Mouse (Mus musculus) lung, postnatal 14 days (tissue): ENCODE measurements around the gene Flt1.
"Not testable (repeated sequence)": the region's sequence is repeated elsewhere in the genome, so short reads cannot be mapped to it uniquely, and the experiment has no call there.

ENCODE experiments used
- DNase-seq: peaks from one replicate; pipeline ENCODE4 v3.0.0; 2021

The Flt1 gene

DNA sequence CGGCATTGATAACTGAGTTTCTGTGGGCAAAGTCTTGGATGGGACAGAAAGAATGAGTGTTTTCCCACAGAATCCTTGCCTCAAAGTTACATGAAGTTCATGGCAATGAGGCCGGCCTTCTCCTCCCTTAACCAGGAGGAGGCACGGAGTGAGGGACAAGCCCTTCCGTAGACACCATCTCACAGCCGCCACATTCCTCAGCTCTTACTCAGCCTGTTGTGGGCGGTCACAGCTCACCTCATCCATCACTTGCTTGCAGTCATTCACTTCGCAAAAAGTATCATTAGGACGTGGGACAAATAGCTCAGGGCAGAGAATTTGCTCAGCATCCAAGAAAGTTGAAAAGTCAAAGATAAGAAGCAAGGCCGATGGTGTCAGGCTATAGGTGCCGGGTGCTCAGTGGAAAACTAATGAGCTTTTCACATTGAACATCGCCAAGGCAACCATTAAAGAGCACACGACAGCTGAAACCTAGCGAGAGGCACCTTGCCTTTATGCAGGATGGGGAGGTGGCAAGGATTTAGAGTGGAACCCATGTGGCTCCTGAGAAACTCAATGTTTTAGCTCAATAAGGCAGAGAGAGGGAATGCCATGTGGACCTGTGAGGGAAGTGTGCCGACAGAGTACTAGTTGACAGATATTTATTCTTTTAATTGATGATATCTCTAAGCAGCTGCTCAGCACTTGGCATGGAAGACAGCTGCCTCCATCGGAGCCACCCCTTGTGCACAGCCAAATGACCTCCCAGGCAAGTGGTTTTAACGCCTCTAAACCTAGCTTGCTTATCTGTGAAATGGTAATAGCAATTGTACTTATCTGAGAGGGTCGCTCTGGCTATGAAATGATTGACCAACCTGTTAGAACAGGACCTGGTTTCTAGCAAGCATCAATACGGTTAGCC, 124.1 kb downstream of the Flt1 start:
- DNase-seq: no peak

DNA sequence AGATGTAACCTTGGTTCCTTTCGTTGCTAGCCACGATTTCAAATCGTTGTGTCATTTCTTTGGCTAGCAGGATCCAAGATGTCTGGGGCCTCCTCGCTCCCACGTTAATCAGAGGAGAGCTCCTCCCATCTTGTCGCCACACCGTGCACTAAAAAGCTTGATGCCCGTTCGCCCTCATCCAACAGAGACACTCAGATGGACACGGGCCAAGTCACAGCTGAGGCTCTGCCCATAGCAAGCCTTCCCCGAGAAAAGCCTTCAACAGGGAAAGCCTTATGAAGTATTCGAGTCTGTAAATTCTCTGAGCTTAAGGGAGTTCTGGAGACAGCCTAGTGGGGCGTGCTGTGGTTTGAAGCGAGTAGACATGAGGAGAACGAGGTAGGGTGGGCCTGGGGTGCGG, 128.0 kb downstream of the Flt1 start:
- DNase-seq: no peak

DNA sequence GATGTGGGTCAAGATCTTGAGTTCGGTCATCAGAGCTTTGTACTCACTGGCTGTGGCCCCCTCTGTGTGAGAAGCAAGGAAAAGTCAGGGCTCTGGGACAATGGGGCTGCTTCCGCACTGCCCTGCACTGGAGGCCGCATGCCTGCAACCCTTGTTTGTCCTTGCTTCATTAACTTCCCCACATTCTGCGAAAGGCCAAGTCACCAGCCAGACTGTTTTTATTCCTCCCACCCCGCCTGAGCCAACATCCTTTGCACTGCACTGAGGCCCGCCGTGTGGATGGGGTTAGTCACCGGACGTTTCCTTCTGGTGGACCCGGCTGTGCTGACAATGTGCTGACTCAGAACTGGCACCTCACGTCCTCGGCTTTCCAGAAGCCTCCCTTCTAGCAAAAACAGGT, 136.0 kb downstream of the Flt1 start:
- DNase-seq: peak; percentile 21

DNA sequence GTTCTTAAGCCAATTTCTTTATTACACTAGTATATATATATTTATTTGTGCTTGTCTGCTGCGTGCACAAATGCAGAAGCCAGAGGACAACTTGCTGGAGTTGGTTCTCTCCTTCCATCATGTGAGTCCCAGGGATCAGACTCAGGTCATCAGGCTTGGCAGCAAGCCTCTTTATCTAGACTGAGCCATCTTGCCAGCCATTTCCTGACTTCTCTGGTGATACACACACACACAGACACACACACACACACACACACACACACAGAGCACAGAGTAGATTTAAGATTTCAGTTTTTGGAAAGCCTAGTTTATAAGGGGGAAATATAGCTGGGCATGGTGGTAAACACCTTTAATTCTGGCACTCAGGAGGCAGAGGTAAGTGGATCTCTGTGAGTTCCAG, 140.7 kb downstream of the Flt1 start:
- DNase-seq: peak; percentile 41

GRCm38 (mm10) chr5:147584648-147585047, 141.2 kb downstream of the Flt1 start:
- peak; percentile 48 for DNase-seq

DNA sequence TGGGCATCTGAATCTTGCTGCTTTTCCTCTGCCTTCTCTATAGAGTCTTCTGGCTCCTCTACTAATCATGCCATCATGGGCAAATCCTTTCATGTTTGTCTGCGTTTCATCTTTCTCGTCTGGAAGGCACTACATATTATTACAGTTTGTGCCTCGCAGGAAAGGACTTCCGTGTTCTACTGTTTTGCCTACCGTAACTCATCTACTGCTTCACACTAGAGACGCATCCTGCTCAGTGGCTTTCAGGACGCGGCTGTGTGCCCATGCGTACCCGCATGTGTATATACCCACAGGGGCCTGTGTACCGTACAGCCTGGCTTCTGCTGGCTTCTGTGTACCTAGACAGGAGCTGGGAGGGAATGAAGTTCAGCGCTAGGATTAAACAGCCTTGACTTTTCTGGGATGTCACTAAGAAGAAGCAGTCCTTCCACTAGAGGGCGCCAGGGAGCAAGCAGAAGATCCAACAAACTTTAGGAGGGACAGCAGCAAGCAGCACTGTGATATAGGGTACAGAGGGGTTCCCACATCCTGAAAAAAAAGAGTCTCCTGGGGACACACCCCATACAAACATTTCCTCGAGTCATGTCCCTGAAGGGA, 142.0 kb downstream of the Flt1 start:
- DNase-seq: peak; percentile 91

- DNase-seq: no peak
Observed at GRCm38 (mm10) chr5:147580181-147580580, 145.6 kb downstream of the Flt1 start.

DNA sequence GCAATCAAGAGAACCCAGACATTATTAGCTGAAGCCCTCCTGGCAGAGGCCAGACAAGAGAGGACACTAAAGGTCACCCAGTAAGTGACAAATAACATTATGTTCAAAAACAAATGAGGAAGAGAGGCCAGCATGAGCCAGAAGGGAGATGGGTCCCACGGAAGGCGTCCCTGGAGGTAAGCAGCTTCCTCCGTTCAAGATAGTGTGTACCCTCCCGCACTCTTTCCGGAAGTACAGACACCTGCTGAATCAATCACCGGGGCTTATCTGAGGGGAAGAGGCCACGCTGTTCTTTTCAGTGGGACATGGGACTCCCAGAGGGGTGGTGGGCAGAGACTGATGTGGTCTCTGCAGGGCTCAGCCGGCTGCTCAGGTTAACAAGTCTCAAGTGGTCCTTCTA, 146.1 kb downstream of the Flt1 start:
- no peak for DNase-seq

- DNase-seq: no peak
Observed at GRCm38 (mm10) chr5:147579148-147579547, 146.7 kb downstream of the Flt1 start.

DNA sequence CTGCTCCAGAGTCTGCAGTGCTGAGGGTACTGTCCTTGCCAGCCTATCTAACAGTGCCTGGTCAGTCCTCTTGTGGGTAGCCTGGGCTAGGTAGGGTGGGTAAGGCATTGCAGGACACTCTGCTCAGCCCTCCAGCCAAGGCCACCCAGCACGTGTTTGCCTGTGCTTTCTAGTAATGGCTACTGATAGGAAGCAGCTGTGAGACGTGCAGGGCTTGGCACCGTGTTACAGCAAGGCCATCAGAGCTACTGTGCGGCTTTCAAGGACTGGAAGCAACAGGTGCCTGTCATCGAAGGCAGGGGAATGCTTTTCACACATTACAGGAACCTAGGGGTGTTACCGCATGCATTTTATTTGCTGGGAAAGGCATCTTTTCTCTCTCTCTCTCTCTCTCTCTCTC, 148.8 kb downstream of the Flt1 start:
- no peak for DNase-seq

- no peak for DNase-seq
Observed at GRCm38 (mm10) chr5:147574517-147574916, 151.3 kb downstream of the Flt1 start.

GRCm38 (mm10) chr5:147573555-147573954, 152.3 kb downstream of the Flt1 start:
- DNase-seq: no peak

- DNase-seq: no peak
Observed at GRCm38 (mm10) chr5:147572695-147573094, 153.1 kb downstream of the Flt1 start.

DNA sequence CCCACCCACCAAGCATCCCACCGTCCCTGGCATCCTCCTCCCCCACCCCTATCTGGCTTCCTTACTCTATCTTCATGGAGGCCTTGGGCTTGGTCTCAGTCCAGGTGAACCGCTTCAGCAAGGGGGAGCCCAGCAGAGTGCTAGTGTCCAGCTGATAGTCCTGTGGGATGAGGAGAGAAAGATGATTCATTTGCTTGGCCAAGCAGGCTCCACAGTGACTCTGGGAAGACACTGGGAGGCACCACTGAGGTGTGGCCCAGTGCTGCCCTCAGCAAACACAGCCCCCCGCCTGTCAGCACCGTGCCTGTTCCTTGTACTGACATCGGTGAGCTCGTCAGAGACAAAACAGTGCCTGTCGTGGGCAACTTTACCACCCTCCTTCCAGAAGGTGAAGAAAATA, 159.5 kb downstream of the Flt1 start:
- no peak for DNase-seq

DNA sequence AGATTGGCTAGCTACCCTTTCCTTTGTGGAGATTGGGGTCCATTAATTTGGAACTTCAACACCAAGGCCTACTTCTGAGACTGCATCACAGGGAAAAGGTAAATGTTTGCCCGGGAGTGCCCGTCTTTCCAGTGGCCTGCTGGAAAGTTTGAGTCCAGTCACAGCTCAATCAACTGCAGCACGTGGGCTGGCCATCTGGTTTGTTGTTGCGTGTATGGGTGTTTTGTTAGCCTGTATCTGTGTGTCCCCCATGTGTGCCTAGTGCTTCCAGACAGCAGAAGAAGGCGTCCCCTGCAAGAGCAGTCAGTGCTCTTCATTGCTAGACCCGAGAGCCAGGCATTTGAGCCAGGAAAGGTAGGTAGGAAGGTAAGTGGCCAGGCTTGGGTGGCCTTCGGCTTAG, 160.4 kb downstream of the Flt1 start:
- DNase-seq: no peak

DNA sequence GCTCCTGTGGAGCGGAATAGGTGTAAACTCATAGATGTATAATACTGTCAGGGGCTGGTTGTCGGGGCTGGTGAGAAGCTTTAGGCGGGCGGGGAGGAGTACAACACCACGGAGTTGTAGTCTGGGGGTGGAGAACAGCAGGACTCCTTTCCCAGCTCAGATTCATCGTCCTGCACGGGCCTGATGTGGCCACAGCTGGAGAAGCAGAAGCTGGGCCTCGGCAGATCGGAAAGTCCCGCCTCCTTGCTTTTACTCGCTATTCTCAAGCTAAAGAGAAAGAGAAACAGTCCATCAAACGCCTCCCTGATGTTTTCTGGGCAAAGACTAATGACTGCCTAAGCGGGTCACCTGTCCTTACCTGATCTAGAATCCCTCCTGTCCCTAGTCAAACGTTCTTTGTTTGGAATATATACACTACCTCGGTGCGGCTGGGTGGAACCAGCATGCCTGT, 161.6 kb downstream of the Flt1 start:
- no peak for DNase-seq

- no peak for DNase-seq
Observed at GRCm38 (mm10) chr5:147563511-147564139, 162.2 kb downstream of the Flt1 start.

- DNase-seq: not testable (repeated sequence)
Observed at GRCm38 (mm10) chr5:147557641-147558040, 168.2 kb downstream of the Flt1 start.

DNA sequence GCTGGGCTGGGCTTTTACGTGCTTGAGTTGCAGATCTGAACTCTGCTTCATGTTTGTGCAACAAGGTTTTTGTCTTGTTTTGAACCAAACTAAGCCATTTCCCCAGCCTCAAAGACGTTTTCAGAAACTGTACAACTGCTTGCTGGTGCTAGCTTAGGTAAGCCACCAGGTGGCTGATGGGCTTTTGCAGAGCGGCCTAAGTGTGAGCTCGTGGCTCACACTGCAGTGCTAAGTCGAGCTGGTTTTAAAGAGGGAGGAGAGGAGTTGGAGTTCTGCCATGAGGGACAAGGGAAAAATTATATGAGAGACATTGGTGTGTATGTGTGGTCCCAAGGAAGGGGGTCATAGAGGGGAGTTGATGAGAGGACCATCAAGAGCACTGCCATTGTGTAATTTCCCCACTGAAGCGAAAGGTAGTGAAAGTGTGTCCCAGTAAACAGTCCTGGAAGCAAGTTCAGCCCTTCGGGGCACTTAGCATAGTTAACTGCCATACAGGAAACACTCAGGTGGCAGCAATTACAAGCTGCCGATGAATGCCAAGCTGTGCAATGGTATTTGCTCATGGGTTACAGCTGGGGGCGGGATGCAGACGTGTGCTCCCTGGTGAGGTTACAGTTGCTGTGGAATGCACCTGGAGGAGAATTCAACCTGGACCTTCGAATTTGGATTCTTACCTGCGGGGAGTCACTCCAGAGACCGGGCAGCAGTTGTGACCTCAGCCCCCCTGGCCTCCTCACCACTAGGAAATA, 173.8 kb downstream of the Flt1 start:
- DNase-seq: no peak

- DNase-seq: no peak
Observed at GRCm38 (mm10) chr5:147549016-147549755, 176.6 kb downstream of the Flt1 start.

DNA sequence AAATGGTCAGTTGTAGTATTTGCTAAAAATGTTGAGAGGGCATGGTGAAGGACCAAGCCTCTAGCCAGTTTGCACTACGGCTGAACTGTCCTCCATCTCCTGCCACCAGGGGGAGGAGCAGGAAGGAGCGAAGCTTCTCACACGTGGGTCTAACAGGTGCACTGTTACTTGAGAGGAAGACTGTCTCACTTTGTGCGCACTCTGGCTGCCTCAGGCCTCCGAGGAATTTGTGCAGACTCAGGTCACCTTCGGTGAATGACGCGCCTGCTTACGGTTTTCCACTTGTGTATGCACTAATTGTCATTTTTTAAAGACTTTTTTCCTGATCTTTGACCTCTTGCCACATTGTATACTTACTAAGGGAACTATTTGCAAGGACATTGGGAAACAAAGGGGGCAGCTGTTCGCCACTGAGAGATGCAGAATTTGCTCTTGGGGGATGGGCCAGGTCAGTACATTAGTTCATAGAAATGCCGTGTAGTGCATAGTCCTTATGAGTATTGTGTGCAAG, 180.0 kb downstream of the Flt1 start:
- peak; percentile 60 for DNase-seq

DNA sequence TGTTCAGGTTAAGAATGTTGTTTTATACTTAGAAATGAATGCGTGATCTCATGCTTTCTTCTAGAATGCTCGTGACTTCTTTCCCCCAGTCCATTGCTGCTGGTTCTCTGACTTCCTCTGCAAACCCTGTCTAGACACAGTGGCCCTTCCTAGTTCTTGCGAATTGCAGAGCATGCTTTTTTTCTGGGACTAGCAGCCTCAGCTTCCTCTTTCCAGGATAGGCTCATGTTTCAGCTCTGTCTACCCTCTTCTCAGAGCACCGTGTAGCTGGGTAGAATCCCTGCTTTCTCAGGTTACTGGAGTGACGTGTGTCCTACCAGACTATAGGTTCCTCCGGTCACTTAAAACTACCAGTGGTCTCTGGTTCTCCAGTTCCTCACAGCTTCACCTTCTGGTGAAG, 183.5 kb downstream of the Flt1 start:
- DNase-seq: no peak
